In genomic region chr17:13682378-13683026, GRCm38 (mm10) we compare ENCODE assay signal across 8 mouse cellular contexts.
A peak's percentile ranks its signal among the peaks of the same experiment; 100 is the strongest.
DNase-seq lines count a peak whose midpoint lies in the region; ATAC-seq lines count a peak whose summit lies in the region.

No protein-coding gene starts in this region.

- H3K4me2 ChIP-seq in forebrain, embryonic 13.5 days = peak overlapping the region; percentile 47

- H3K9me3 ChIP-seq in forebrain, embryonic 13.5 days (replicated peaks) = no peaks in the 10 kb centered on the region

- no peaks in the 10 kb centered on the region for H3K27me3 ChIP-seq in forebrain, embryonic 13.5 days

- H3K36me3 ChIP-seq in forebrain, embryonic 13.5 days (ENCODE audit: poor library complexity, severe bottlenecking) = no peaks in the 10 kb centered on the region

- peak overlapping the region; percentile 75 for H3K27ac ChIP-seq in forebrain, embryonic 13.5 days

- H3K9ac ChIP-seq in forebrain, embryonic 13.5 days = peak overlapping the region; percentile 61

- DNase-seq in urinary bladder, postnatal 14 days (ENCODE audit: low spot score) = peak; percentile 39
- no peak for DNase-seq in urinary bladder, postnatal 4 days (ENCODE audit: low spot score in 2 of 2)
- peak; percentile 48 for DNase-seq in kidney, adult 9 months
- peak; percentile 71 for DNase-seq in lung, postnatal 36 days
- peak; percentile 16 for DNase-seq in thymus, postnatal 14 days
- no peak for DNase-seq in ovary, adult 18-20 months (ENCODE audit: low spot score)
- no peak for DNase-seq in spleen, postnatal 4 days (ENCODE audit: low spot score in 2 of 2)

- peak overlapping the region; percentile 30 for H3K4me3 ChIP-seq in forebrain, embryonic 13.5 days

- no peak for ATAC-seq in forebrain, embryonic 13.5 days

- H3K4me1 ChIP-seq in forebrain, embryonic 13.5 days = peaks cover 52% of the 10 kb centered on the region

- 54% methylated on average over 9 of the region's 9 CpGs for WGBS in forebrain, embryonic 13.5 days

Comparison
In these comparisons a context has a peak if more than half of its experiments do, and no peak if none do; other contexts are left out.
1. DNase-seq: peak in urinary bladder, postnatal 14 days (single experiment), kidney, adult 9 months (single experiment), lung, postnatal 36 days (single experiment) and thymus, postnatal 14 days (single experiment); none in urinary bladder, postnatal 4 days (0 of 2), ovary, adult 18-20 months (single experiment) and spleen, postnatal 4 days (0 of 2).